Mouse (Mus musculus) midbrain, embryonic 16.5 days (tissue): ENCODE results near the gene Cyp4f15. TPM values are rescaled to one million over a fixed set of nuclear protein-coding genes. Genes with fewer than 3 reads are reported as not detected.

Experiments
- ATAC-seq: fragments of 200-750 bp; cut with Nextera tagmentation; 2 replicates; pipeline ENCODE4 v1.8.0; 2017; ENCODE audit warnings: moderate TSS enrichment
- H3K27ac ChIP-seq: fragments of 300-500 bp; sonication (generic); 2 replicates; pipeline ENCODE4 v1.5.1; 2014; ENCODE audit warnings: mild to moderate bottlenecking, low read length, mixed read lengths
- H3K27me3 ChIP-seq: fragments of 300-500 bp; sonication (generic); 2 replicates; pipeline ENCODE4 v1.6.1; 2014; ENCODE audit warnings: low read depth, low read length, mixed read lengths; ENCODE audit not compliant: control insufficient read depth, insufficient read depth
- H3K36me3 ChIP-seq: fragments of 300-500 bp; sonication (generic); 2 replicates; pipeline ENCODE4 v1.6.1; 2014; ENCODE audit warnings: mild to moderate bottlenecking, low read length, moderate library complexity, mixed read lengths; ENCODE audit not compliant: control insufficient read depth, insufficient read depth
- H3K4me1 ChIP-seq: fragments of 300-500 bp; sonication (generic); 2 replicates; pipeline ENCODE4 v1.6.1; 2014; ENCODE audit warnings: mild to moderate bottlenecking, low read length, mixed read lengths; ENCODE audit not compliant: control insufficient read depth, insufficient read depth
- H3K4me2 ChIP-seq: fragments of 300-500 bp; sonication (generic); 2 replicates; pipeline ENCODE4 v1.6.1; 2014; ENCODE audit warnings: mild to moderate bottlenecking, low read length, mixed read lengths
- H3K4me3 ChIP-seq: fragments of 300-500 bp; sonication (generic); 2 replicates; pipeline ENCODE4 v1.5.1; 2014; ENCODE audit warnings: low read depth, mild to moderate bottlenecking, low read length, moderate library complexity, mixed read lengths
- H3K9ac ChIP-seq: fragments of 300-500 bp; sonication (generic); 2 replicates; pipeline ENCODE4 v1.6.1; 2014; ENCODE audit warnings: low read depth, low read length, mixed read lengths
- H3K9me3 ChIP-seq: fragments of 300-500 bp; sonication (generic); replicated peaks from 2 replicates; pipeline ENCODE4 v1.6.1; 2014; ENCODE audit warnings: mild to moderate bottlenecking, low read length, mixed read lengths; ENCODE audit not compliant: control insufficient read depth, poor library complexity, severe bottlenecking
- WGBS: fragments of 180-500 bp; shearing (Covaris S2); extraction: QIAGEN DNeasy Blood & Tissue Kit; methylation state at CpG from one replicate; pipeline ENCODE4 v1.1.7; 2014; 5-methylcytosine and 5-hydroxymethylcytosine counted together
- polyA plus RNA-seq: library from polyadenylated mRNA; unstranded; fragments of >200 nt; fragmentation: Nextera tagmentation; extraction: Ambion mirVana; gene quantifications from 2 replicates; pipeline ENCODE4 v1.2.1, GENCODE M21; 2015

Cyp4f15 gene
- polyA plus RNA-seq, 1 experiment from 2014 or later, result 1.5 TPM

DNA sequence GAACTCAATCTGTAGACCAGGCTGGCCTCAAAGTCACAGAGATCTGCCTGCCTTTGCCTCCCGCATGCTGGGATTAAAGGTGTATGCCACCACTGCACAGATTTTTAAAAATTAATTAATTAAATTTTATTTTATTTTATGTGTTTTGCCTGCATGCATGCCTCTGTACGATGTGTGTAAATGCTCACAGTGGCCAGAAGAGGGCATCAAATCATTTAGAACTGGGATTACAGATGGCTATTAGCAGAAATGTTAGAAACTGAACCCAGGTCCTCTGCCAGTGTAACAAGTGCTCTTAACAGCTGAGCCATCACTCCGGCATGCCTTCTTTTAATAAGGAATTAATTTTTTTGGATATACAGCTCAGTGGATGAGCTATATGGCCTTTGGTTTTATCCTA, 43.6 kb downstream of the Cyp4f15 start:
- no peak for ATAC-seq
- no peaks in the 10 kb centered on the region for H3K27me3 ChIP-seq
- no peak overlapping the region for H3K4me3 ChIP-seq
- no peaks in the 10 kb centered on the region for H3K4me1 ChIP-seq
- WGBS, result 69% methylated on average over 3 of the region's 3 CpGs
- H3K36me3 ChIP-seq, result no peaks in the 10 kb centered on the region
- no peak overlapping the region for H3K27ac ChIP-seq
- H3K9ac ChIP-seq, result no peak overlapping the region
- no peaks in the 10 kb centered on the region; the same call in 1 of the 2 replicates for H3K9me3 ChIP-seq
- H3K4me2 ChIP-seq, result no peak overlapping the region

DNA sequence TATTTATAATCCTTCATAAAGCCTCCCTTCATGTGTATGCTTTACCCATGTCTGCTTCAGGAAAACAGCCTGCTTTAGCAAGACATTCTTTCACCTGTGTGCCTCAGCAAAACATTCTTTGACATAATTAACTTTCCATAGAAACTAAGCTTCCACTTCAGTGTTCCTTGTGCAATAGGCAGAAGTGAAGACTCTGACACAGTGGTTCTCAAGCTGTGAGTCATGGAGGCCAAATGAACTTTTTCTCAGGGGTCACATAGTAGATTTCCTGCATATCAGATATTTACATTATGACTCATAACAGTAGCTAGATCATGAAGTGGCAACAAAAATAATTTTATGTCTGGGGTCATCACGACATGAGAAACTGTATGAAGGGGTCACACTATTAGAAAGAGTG, 53.0 kb downstream of the Cyp4f15 start:
- Histone ChIP-seq H3K36me3 (no peaks in the 10 kb centered on the region), H3K4me2 (no peak overlapping the region), H3K4me1 (no peaks in the 10 kb centered on the region), H3K27ac (no peak overlapping the region), H3K9ac (no peak overlapping the region), H3K27me3 (no peaks in the 10 kb centered on the region), H3K4me3 (no peak overlapping the region), H3K9me3 (no peaks in the 10 kb centered on the region)
- no peak for ATAC-seq
- WGBS, result 85% methylated on average over 1 of the region's 1 CpGs

DNA sequence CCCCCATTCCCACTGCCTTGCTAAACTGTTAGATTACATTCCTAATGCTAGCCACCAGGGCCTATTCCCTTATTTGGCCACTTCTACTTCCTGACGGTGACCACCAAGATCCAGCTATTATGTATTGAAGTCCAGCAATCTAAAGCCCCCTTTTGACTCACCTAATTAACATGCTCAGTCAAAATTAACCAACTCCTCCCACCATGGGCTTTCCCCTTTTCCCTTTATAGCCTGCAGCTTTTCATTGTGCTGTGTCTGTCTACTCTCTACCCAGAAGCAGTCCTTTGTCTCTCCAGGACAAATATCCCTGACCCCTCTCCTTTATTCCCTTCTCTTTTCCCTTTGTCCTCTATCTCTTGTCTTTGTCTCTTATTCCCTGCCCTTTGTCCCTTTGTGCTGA, 55.6 kb downstream of the Cyp4f15 start:
- no peaks in the 10 kb centered on the region for H3K27me3 ChIP-seq
- no peak overlapping the region for H3K9ac ChIP-seq
- no peak for ATAC-seq
- no peak overlapping the region for H3K27ac ChIP-seq
- 3% methylated on average over 1 of the region's 1 CpGs for WGBS
- no peak overlapping the region for H3K4me2 ChIP-seq
- no peaks in the 10 kb centered on the region for H3K9me3 ChIP-seq
- H3K36me3 ChIP-seq, result no peaks in the 10 kb centered on the region
- H3K4me1 ChIP-seq, result no peaks in the 10 kb centered on the region
- H3K4me3 ChIP-seq, result no peak overlapping the region

DNA sequence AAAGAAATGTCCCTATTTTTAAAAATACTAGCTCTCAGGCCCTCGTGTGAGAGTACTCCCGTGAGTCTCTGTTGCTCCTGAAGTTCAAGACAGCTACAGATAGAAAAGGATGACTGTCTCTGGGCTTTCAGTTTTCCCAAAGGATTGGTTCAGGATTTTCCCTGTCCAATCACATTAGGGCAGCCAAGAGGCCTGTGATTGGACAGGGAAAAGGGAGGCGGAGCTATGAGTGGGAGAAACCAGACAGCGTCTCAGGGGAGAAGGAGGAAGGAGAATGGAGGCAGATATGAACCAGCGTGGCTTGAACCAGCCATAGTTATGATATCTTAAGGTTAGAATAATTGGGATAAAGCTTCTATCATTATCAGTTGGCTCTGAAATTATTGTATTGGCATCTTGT, 65.2 kb downstream of the Cyp4f15 start:
- H3K27ac ChIP-seq, result no peak overlapping the region
- no peak overlapping the region for H3K4me2 ChIP-seq
- H3K4me1 ChIP-seq, result no peaks in the 10 kb centered on the region
- ATAC-seq, result no peak
- H3K36me3 ChIP-seq, result no peaks in the 10 kb centered on the region
- no peaks in the 10 kb centered on the region for H3K27me3 ChIP-seq
- no peak overlapping the region for H3K4me3 ChIP-seq
- WGBS, result 51% methylated on average over 5 of the region's 5 CpGs
- no peak overlapping the region for H3K9ac ChIP-seq
- H3K9me3 ChIP-seq, result no peaks in the 10 kb centered on the region

Other genes with a start within 250 kb of the Cyp4f15 start
- 1.2 and 1.3 TPM in 2 replicates for gene Cyp4f39, start 232.9 kb upstream of the Cyp4f15 start, polyA plus RNA-seq
- gene Cyp4f17, start 179.6 kb upstream of the Cyp4f15 start, polyA plus RNA-seq, result 12.4 and 15.7 TPM in 2 replicates
- gene Cyp4f16, start 149.1 kb upstream of the Cyp4f15 start, polyA plus RNA-seq, result 12.9 and 15.9 TPM in 2 replicates
- not detected in 2 replicates for gene Cyp4f37, start 64.3 kb upstream of the Cyp4f15 start, polyA plus RNA-seq
- gene Cyp4f40, start 26.7 kb upstream of the Cyp4f15 start, polyA plus RNA-seq, result 0.10 TPM in 1 of 2 replicates, not detected in the other
- gene Zfp871, start 102.7 kb downstream of the Cyp4f15 start, polyA plus RNA-seq, result 45.9 and 46.2 TPM in 2 replicates
- 59.3 and 60.3 TPM in 2 replicates for gene Zfp811, start 124.3 kb downstream of the Cyp4f15 start, polyA plus RNA-seq
- gene Zfp799, start 144.6 kb downstream of the Cyp4f15 start, polyA plus RNA-seq, result 15.1 and 19.1 TPM in 2 replicates
- gene Zfp870, start 206.0 kb downstream of the Cyp4f15 start, polyA plus RNA-seq, result 8.3 and 9.0 TPM in 2 replicates
- 0.33 TPM in 1 of 2 replicates, not detected in the other for gene Cyp4f14, start 231.7 kb downstream of the Cyp4f15 start, polyA plus RNA-seq